ENCODE assay signal across 9 mouse cellular contexts in the genomic region with DNA sequence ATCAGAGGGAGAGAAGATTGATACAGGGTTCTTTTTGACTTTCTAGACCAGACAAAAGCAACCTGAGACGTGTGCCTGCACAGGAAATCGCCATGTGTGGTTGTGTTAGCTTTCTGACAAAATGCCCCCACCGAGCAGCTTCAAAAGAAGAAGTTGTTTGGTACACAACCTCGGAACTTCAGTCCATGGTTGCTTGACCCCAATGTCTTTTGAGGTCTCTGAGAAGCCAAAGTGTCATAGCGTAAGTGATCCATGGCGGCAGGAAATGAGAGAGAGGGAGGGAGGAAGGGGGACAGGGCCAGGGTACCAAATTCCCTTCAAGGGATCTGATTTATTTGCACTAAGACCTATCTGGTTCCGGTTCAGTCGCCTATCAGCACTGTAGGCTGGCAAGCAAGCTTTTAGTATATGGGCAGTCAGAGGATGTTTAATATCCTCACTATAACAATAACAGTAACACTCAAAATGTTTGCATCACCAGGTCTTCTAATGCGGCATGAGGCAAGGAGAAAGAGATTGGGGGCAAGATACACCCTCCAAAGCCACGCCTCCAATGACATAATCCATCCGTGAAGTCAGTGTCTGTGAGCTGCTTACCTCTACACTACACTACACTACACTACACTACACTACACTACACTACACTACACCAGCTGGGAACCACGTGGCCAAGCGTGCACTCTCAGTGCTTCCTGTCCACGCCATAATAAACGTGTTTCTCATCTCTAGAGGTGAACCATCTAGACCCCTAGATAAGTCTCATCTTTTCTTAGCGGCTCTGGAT. TPM values are rescaled to one million over a fixed set of nuclear protein-coding genes. Genes with fewer than 3 reads are reported as not detected.
A peak's percentile ranks its signal among the peaks of the same experiment; 100 is the strongest.
DNase-seq lines count a peak whose midpoint lies in the region; ATAC-seq and TF ChIP-seq lines count a peak whose summit lies in the region.
"Had no signal": no experiment of that assay in that cellular context is flagged by ENCODE, and none has a peak within 500 bp of the region (broad histone marks: within the 10 kb centered on the region; RNA-seq: fewer than 3 reads in every experiment).

No protein-coding gene starts in this region.

- no peak overlapping the region for H3K9ac ChIP-seq in heart, embryonic 14.5 days (ENCODE audit: low read length)
- H3K9ac ChIP-seq in liver, embryonic 12.5 days = no peak overlapping the region
- no peak overlapping the region for H3K9ac ChIP-seq in forebrain, embryonic 16.5 days (replicated peaks; ENCODE audit: low read depth, low read length)

- peak overlapping the region; percentile 94; the same call in 1 of the 2 replicates for H3K4me2 ChIP-seq in heart, embryonic 14.5 days (ENCODE audit: low read length)
- 0 out of 2 replicates have a peak overlapping the region, but pooled peaks have one; percentile 88 for H3K4me2 ChIP-seq in liver, embryonic 12.5 days
- no peak overlapping the region for H3K4me2 ChIP-seq in forebrain, embryonic 16.5 days (ENCODE audit: low read length)

- H3K4me3 ChIP-seq in heart, embryonic 14.5 days (ENCODE audit: control insufficient read depth in 1 of 2, insufficient read depth in 1 of 2, low read depth in 1 of 2, low read length in 2 of 2) = no peak overlapping the region
- peak overlapping the region; percentile 85; the same call in 1 of the 2 replicates for H3K4me3 ChIP-seq in spleen, adult 2 months (ENCODE audit: extremely low read depth, insufficient read depth, insufficient read length)
- H3K4me3 ChIP-seq in liver, embryonic 12.5 days = peak overlapping the region; percentile 62; the same call in 1 of the 2 replicates
- H3K4me3 ChIP-seq in forebrain, embryonic 16.5 days (replicated peaks; ENCODE audit: low read length) = no peak overlapping the region

- no peaks in the 10 kb centered on the region for H3K4me1 ChIP-seq in heart, embryonic 14.5 days (ENCODE audit: control insufficient read depth in 2 of 2, insufficient read depth in 2 of 2, low read length in 2 of 2)
- peaks cover 11% of the 10 kb centered on the region for H3K4me1 ChIP-seq in spleen, adult 2 months (ENCODE audit: control insufficient read depth, insufficient read depth, insufficient read length)
- H3K4me1 ChIP-seq in liver, embryonic 12.5 days = peaks cover 18% of the 10 kb centered on the region
- peaks cover 9% of the 10 kb centered on the region; the same call in 1 of the 2 replicates for H3K4me1 ChIP-seq in forebrain, embryonic 16.5 days (replicated peaks; ENCODE audit: control insufficient read depth, insufficient read depth, low read length)

- DNase-seq in heart, adult 9 months (ENCODE audit: low spot score in 2 of 2) = no peak
- peak in 1 of 2 experiments; percentile 46 for DNase-seq in spleen, adult 2 months (ENCODE audit: low read depth in 1 of 2, low spot score in 2 of 2)
- DNase-seq in spleen, postnatal 4 days (ENCODE audit: low spot score in 2 of 2) = no peak
- DNase-seq in frontal cortex, postnatal 36 days (ENCODE audit: low spot score in 2 of 2) = no peak
- no peak for DNase-seq in cerebellum, postnatal 4 days (ENCODE audit: low spot score in 2 of 2)

- WGBS in heart, embryonic 14.5 days = 67% methylated on average over 16 of the region's 16 CpGs
- 47% methylated on average over 16 of the region's 16 CpGs for WGBS in spleen, adult 2 months
- 57% methylated on average over 16 of the region's 16 CpGs for WGBS in liver, embryonic 12.5 days (ENCODE audit: insufficient replicate concordance)
- 76% methylated on average over 16 of the region's 16 CpGs for WGBS in forebrain, embryonic 16.5 days

- H3K9me3 ChIP-seq in heart, embryonic 14.5 days (ENCODE audit: control insufficient read depth, low read length) = no peaks in the 10 kb centered on the region
- H3K9me3 ChIP-seq in liver, embryonic 12.5 days (replicated peaks) = no peaks in the 10 kb centered on the region
- no peaks in the 10 kb centered on the region for H3K9me3 ChIP-seq in forebrain, embryonic 16.5 days (ENCODE audit: control insufficient read depth, low read length)
- H3K9me3 ChIP-seq: forebrain, embryonic 10.5 days had no signal

- H3K27ac ChIP-seq in heart, embryonic 14.5 days (replicated peaks in 1 of 2; ENCODE audit: control insufficient read depth in 1 of 2, insufficient read depth in 1 of 2, low read depth in 2 of 2, low read length in 2 of 2) = no peak overlapping the region
- H3K27ac ChIP-seq in spleen, adult 2 months (ENCODE audit: insufficient read depth, low read length) = peak overlapping the region; percentile 84
- H3K27ac ChIP-seq in liver, embryonic 12.5 days = no peak overlapping the region
- H3K27ac ChIP-seq in forebrain, embryonic 16.5 days (ENCODE audit: low read length) = no peak overlapping the region
- H3K27ac ChIP-seq: forebrain, embryonic 10.5 days had no signal

- TF ChIP-seq CTCF in spleen, adult 2 months (IDR thresholded peaks at IDR 0.05; ENCODE audit: extremely low read depth, insufficient read depth, insufficient read length, insufficient replicate concordance) = no peak

- ATAC-seq in heart, embryonic 14.5 days (ENCODE audit: insufficient number of reproducible peaks, insufficient read depth, low FRiP score, low read depth) = no peak
- ATAC-seq in liver, embryonic 12.5 days = no peak
- ATAC-seq in forebrain, embryonic 16.5 days = no peak

- no peaks in the 10 kb centered on the region for H3K36me3 ChIP-seq in heart, embryonic 14.5 days (ENCODE audit: control insufficient read depth, insufficient read depth, low read length)
- no peaks in the 10 kb centered on the region for H3K36me3 ChIP-seq in spleen, adult 2 months (ENCODE audit: control insufficient read depth, insufficient read depth, low read length)
- H3K36me3 ChIP-seq in liver, embryonic 12.5 days = no peaks in the 10 kb centered on the region
- H3K36me3 ChIP-seq in forebrain, embryonic 16.5 days (ENCODE audit: control insufficient read depth, insufficient read depth) = no peaks in the 10 kb centered on the region
- H3K36me3 ChIP-seq: forebrain, embryonic 10.5 days had no signal

- TF ChIP-seq POLR2A in spleen, adult 2 months (IDR thresholded peaks at IDR 0.05; ENCODE audit: low read depth, low read length) = no peak

- H3K27me3 ChIP-seq in heart, embryonic 14.5 days (ENCODE audit: control insufficient read depth, insufficient read depth, low read length) = peaks cover 3% of the 10 kb centered on the region
- H3K27me3 ChIP-seq in spleen, adult 2 months (ENCODE audit: control insufficient read depth, insufficient read depth, low read length) = no peaks in the 10 kb centered on the region
- peaks cover 44% of the 10 kb centered on the region for H3K27me3 ChIP-seq in liver, embryonic 12.5 days (replicated peaks)
- peaks cover 18% of the 10 kb centered on the region for H3K27me3 ChIP-seq in forebrain, embryonic 16.5 days (replicated peaks; ENCODE audit: control insufficient read depth, insufficient read depth, low read length)

RNA-seq across cellular contexts. Expression of a gene that starts 0.7 kb away (rescaled TPM):
- polyA plus RNA-seq in heart, embryonic 14.5 days (2014; fragmentation: Nextera tagmentation; extraction: Ambion mirVana) = 0.41 and 0.42 TPM in 2 replicates
- 5.3 and 5.9 TPM in 2 replicates for polyA plus RNA-seq in spleen, adult 2 months (2012; rRNA removed)
- polyA plus RNA-seq in liver, embryonic 12.5 days (2016; fragmentation: Nextera tagmentation; extraction: Ambion mirVana) = 0.63 and 0.82 TPM in 2 replicates
- 0.21 and 0.23 TPM in 2 replicates for polyA plus RNA-seq in forebrain, embryonic 16.5 days (2015; fragmentation: Nextera tagmentation; extraction: Ambion mirVana)

RNA-seq across cellular contexts. Expression of a gene that starts 1.3 kb away (rescaled TPM):
- polyA plus RNA-seq in heart, embryonic 14.5 days (2014; fragmentation: Nextera tagmentation; extraction: Ambion mirVana) = 116 and 130 TPM in 2 replicates
- 110 and 156 TPM in 2 replicates for polyA plus RNA-seq in spleen, adult 2 months (2012; rRNA removed)
- 76.1 and 86.1 TPM in 2 replicates for polyA plus RNA-seq in liver, embryonic 12.5 days (2016; fragmentation: Nextera tagmentation; extraction: Ambion mirVana)
- polyA plus RNA-seq in forebrain, embryonic 16.5 days (2015; fragmentation: Nextera tagmentation; extraction: Ambion mirVana) = 76.7 and 80.7 TPM in 2 replicates

RNA-seq across cellular contexts. Expression of a gene that starts 24.2 kb away (rescaled TPM):
- polyA plus RNA-seq in heart, embryonic 14.5 days (2014; fragmentation: Nextera tagmentation; extraction: Ambion mirVana) = 29.1 and 30.9 TPM in 2 replicates
- polyA plus RNA-seq in spleen, adult 2 months (2012; rRNA removed) = 2.8 and 3.0 TPM in 2 replicates
- 55.2 and 55.5 TPM in 2 replicates for polyA plus RNA-seq in liver, embryonic 12.5 days (2016; fragmentation: Nextera tagmentation; extraction: Ambion mirVana)
- 33.1 and 43.8 TPM in 2 replicates for polyA plus RNA-seq in forebrain, embryonic 16.5 days (2015; fragmentation: Nextera tagmentation; extraction: Ambion mirVana)

Comparison
In these comparisons a context has a peak if more than half of its experiments do, and no peak if none do; other contexts are left out.
1. H3K4me3 ChIP-seq: peak in spleen, adult 2 months (single experiment) and liver, embryonic 12.5 days (single experiment); none in heart, embryonic 14.5 days (0 of 2) and forebrain, embryonic 16.5 days (single experiment).